Mouse (Mus musculus): ENCODE measurements around the gene BC051019. TPM values are rescaled to one million over a fixed set of nuclear protein-coding genes. Genes with fewer than 3 reads are reported as not detected.

The BC051019 gene
- polyA plus RNA-seq, 1 experiment from 2014 or later, result not detected

DNA sequence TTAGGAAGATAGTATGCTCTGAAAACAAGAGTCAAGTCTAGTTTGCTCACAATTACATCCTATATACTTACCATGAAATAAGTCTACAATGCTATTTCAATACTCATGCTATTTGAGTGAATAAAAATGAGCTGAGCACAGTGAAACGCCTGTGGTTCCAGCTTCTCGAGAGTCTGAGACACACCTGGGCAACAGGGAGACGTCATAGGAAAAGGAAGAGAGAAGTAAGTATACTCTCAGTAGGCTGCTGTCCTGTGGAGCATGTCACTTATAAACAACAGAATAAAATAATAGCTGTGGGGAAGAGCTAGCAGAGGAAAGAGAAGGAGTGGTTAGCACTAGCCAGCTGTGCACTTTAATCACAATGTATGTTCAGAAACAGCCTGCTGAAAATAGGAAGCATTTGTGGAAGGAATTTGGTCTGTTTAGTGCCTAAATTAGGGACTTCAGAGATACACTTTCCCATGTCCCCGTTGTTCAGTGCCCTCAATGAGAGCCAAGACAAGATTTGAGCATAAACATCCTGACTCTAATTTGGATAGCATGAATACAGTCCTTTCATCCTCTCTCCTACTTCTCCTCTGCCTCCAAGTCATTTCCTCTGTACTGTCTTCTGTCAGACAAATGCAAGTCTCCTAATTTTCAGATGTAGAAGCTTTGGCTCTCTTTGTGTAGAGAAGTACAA lies 48.6 kb downstream of the BC051019 start:
- Histone ChIP-seq H3K9ac (no peak overlapping the region), H3K4me3 (no peak overlapping the region), H3K9me3 (no peaks in the 10 kb centered on the region), H3K36me3 (no peaks in the 10 kb centered on the region), H3K4me1 (no peaks in the 10 kb centered on the region; the same call in 1 of the 2 replicates), H3K27me3 (replicated peaks) (no peaks in the 10 kb centered on the region), H3K4me2 (replicated peaks) (no peak overlapping the region), H3K27ac (no peak overlapping the region)
- 83% methylated on average over 4 of the region's 4 CpGs for WGBS
- ATAC-seq (ENCODE audit: low FRiP score, low read depth), result no peak

DNA sequence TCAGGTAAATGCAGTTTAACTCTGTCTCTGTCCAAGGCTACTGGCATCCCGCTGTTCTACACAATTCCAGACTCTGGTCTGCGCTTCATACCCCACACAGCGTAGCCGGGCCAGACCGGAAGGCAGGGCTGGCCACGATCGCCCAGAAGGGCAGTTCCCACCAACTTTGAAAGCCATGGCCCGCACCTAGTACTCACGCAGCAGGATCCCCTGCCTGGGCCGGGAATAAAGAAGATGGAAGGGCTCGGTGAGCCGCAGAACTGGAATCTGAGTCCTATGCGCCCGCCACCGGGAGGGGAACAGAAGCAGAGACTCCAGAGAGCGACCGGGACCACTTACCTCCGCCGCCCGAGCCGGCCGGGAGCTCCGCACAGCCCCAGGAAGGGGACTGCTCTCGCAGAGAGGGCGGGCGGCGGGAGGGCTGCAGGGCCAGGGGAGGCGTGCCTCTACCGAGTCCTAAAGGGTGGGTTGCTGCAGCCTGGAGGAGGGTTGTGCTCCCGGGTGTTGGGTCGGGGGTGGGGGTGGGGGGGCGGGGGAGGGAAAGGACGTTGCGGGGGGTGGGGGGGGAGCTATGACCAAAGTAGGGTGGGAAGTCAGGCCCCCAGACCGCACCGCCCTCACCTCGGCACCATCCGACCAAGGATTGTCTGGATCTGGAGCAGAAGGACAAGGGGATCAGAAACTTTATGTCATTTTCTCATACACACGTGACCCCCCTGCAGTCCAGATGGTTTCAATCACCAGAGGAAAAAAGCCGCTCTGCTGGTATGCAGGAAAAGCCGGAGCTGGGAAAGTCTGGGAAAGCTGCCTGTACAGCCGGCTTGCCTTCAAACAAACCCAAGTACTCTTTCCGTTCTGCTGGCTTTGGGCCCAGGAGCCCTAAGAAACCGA lies 51.8 kb downstream of the BC051019 start:
- H3K4me2 ChIP-seq (replicated peaks), result peak overlapping the region; percentile 81
- H3K4me1 ChIP-seq, result no peaks in the 10 kb centered on the region; the same call in 1 of the 2 replicates
- H3K27ac ChIP-seq, result peak overlapping the region; percentile 15; the same call in 1 of the 2 replicates
- peak; percentile 94 for ATAC-seq (ENCODE audit: low FRiP score, low read depth)
- H3K9me3 ChIP-seq, result no peaks in the 10 kb centered on the region
- H3K36me3 ChIP-seq, result no peaks in the 10 kb centered on the region
- H3K27me3 ChIP-seq (replicated peaks), result no peaks in the 10 kb centered on the region
- peak overlapping the region; percentile 55 for H3K4me3 ChIP-seq
- H3K9ac ChIP-seq, result peak overlapping the region; percentile 70
- WGBS, result under 1% methylated on average over 43 of the region's 44 CpGs

DNA sequence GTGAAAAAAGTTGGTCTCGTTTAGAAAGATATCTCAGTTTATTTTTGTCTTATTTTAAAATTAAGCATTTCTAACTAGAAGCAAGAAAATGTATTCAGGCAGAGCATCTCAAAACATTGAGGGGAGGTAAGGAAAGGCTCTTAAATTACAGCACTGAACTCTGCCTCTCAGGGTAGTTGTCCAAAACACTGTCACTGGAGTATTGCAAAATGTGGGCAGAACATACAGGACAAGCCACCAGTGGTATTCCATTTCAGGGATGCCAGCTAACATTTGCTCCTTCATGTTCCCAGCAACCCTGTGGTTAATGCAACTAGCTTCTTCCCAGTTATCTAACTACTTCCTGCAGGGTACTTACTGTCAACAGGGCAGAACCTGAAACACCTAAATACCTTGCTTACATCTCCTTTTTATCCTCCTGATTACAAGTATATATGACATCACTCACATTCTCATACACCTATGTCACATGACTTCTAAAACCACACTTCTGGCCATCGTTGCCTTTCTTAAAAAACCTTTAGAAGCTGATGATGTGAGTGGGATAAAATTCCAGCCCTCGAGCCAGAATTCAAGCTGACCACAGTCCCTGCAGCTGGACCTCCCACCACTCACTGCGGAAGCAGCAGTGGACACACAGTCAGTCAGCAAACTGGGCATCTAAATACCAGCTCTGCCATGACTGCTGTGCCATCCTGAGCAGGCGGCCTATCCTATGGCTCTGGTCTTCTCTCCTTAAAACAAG lies 54.1 kb downstream of the BC051019 start:
- Histone ChIP-seq H3K36me3 (no peaks in the 10 kb centered on the region), H3K9me3 (no peaks in the 10 kb centered on the region), H3K4me1 (no peaks in the 10 kb centered on the region; the same call in 1 of the 2 replicates), H3K27ac (no peak overlapping the region), H3K27me3 (replicated peaks) (no peaks in the 10 kb centered on the region), H3K9ac (no peak overlapping the region), H3K4me3 (no peak overlapping the region), H3K4me2 (replicated peaks) (peak overlapping the region; percentile 31)
- 87% methylated on average over 5 of the region's 5 CpGs for WGBS
- ATAC-seq (ENCODE audit: low FRiP score, low read depth), result no peak

DNA sequence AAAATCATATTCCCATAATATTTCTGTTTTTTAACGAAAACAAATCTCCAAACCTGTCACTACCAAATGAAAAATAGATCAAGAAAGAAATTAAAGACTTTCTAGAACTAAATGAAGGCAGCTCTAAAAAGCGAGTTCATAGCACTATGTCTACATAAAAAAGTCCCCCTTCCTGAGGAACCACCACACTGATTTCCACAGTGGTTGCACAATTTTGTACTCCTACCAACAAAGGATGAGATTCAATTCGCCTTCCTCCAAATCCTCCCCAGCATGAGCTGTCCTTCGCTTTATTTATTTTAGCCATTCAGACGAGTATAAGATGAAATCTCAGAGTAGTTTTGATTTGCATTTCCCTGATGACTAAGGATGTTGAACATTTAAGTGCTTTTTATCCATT lies 57.0 kb downstream of the BC051019 start:
- H3K4me2 ChIP-seq (replicated peaks), result no peak overlapping the region
- H3K9me3 ChIP-seq, result no peaks in the 10 kb centered on the region
- ATAC-seq (ENCODE audit: low FRiP score, low read depth), result no peak
- H3K36me3 ChIP-seq, result no peaks in the 10 kb centered on the region
- no peak overlapping the region for H3K27ac ChIP-seq
- WGBS, result 82% methylated on average over 5 of the region's 5 CpGs
- no peak overlapping the region for H3K4me3 ChIP-seq
- no peaks in the 10 kb centered on the region for H3K27me3 ChIP-seq (replicated peaks)
- H3K9ac ChIP-seq, result no peak overlapping the region
- H3K4me1 ChIP-seq, result no peaks in the 10 kb centered on the region

DNA sequence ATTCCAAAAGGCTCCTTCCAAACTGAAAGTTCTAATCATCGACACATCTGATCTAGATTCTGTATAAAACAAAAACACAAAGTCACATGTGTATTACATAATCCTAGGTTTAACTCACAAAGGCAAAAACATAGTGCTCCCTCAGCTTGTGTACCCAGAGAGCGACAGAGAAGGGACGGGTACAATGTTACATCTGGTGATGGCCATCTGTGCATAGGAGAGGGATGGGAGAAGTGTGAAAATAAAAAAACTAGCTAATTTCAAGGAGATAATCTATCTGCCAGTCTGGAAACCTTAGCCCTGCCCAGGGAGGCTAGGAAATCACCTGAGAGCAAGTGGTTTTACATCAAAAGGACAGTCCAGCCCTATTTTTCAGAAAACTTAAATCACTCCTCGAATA lies 61.0 kb downstream of the BC051019 start:
- H3K9ac ChIP-seq, result no peak overlapping the region
- H3K36me3 ChIP-seq, result no peaks in the 10 kb centered on the region
- H3K27me3 ChIP-seq (replicated peaks), result no peaks in the 10 kb centered on the region
- H3K4me1 ChIP-seq, result no peaks in the 10 kb centered on the region
- no peak for ATAC-seq (ENCODE audit: low FRiP score, low read depth)
- H3K27ac ChIP-seq, result no peak overlapping the region
- no peak overlapping the region for H3K4me3 ChIP-seq
- H3K9me3 ChIP-seq, result no peaks in the 10 kb centered on the region
- H3K4me2 ChIP-seq (replicated peaks), result no peak overlapping the region
- WGBS, result 90% methylated on average over 4 of the region's 4 CpGs

Other genes starting within 250 kb of the BC051019 start
- gene Trim66, start 215.7 kb downstream of the BC051019 start, polyA plus RNA-seq (2016; fragmentation: Nextera tagmentation; extraction: Ambion mirVana), result 0.05 and 0.14 TPM in 2 replicates
- 88.0 and 90.4 TPM in 2 replicates for gene Rpl27a, start 204.7 kb downstream of the BC051019 start, polyA plus RNA-seq (2016; fragmentation: Nextera tagmentation; extraction: Ambion mirVana)
- 44.1 and 51.0 TPM in 2 replicates for gene St5, start 20.2 kb downstream of the BC051019 start, polyA plus RNA-seq (2016; fragmentation: Nextera tagmentation; extraction: Ambion mirVana)
- 16.1 and 17.6 TPM in 2 replicates for gene Akip1, start 20.2 kb downstream of the BC051019 start, polyA plus RNA-seq (2016; fragmentation: Nextera tagmentation; extraction: Ambion mirVana)
- gene Ascl3, start 7.9 kb upstream of the BC051019 start, polyA plus RNA-seq (2016; fragmentation: Nextera tagmentation; extraction: Ambion mirVana), result 0.31 TPM in 1 of 2 replicates, not detected in the other
- 68.4 and 74.2 TPM in 2 replicates for gene Tmem9b, start 29.0 kb upstream of the BC051019 start, polyA plus RNA-seq (2016; fragmentation: Nextera tagmentation; extraction: Ambion mirVana)
- 1.6 and 2.7 TPM in 2 replicates for gene Nrip3, start 58.2 kb upstream of the BC051019 start, polyA plus RNA-seq (2016; fragmentation: Nextera tagmentation; extraction: Ambion mirVana)
- gene Scube2, start 141.8 kb upstream of the BC051019 start, polyA plus RNA-seq (2016; fragmentation: Nextera tagmentation; extraction: Ambion mirVana), result 13.1 and 13.4 TPM in 2 replicates
- gene Dennd5a, start 236.6 kb upstream of the BC051019 start, polyA plus RNA-seq (2016; fragmentation: Nextera tagmentation; extraction: Ambion mirVana), result 65.6 and 69.9 TPM in 2 replicates

Measured in neural tube, embryonic 12.5 days (tissue).